ENCODE assay signal across 8 mouse cellular contexts in genomic region chr3:21935571-21936261, GRCm38 (mm10).
DNase-seq lines count a peak whose midpoint lies in the region; ATAC-seq lines count a peak whose summit lies in the region.

No protein-coding gene starts in this region.

- peak; percentile 98 for DNase-seq in NIH3T3 (ENCODE audit: low read depth)
- DNase-seq in cerebellum, postnatal 10 days = peak; percentile 99 to 100
- peak; percentile 85 to 87 for DNase-seq in frontal cortex, postnatal 25 days (ENCODE audit: low spot score in 2 of 2)
- peak; percentile 85 for DNase-seq in left cerebral cortex, adult 11 months (ENCODE audit: low spot score)
- DNase-seq in lung, postnatal 4 days = peak; percentile 95 to 96
- peak; percentile 94 for DNase-seq in retina, postnatal 7 days (ENCODE audit: low read depth, low spot score)
- peak; percentile 90 for DNase-seq in urinary bladder, adult 2 months (ENCODE audit: low spot score)

- H3K4me3 ChIP-seq in hindbrain, embryonic 15.5 days = peak overlapping the region; percentile 41

- H3K36me3 ChIP-seq in hindbrain, embryonic 15.5 days = no peaks in the 10 kb centered on the region

- peak overlapping the region; percentile 96 for H3K27ac ChIP-seq in hindbrain, embryonic 15.5 days (replicated peaks)

- peak overlapping the region; percentile 43 for H3K9ac ChIP-seq in hindbrain, embryonic 15.5 days

- H3K27me3 ChIP-seq in hindbrain, embryonic 15.5 days = no peaks in the 10 kb centered on the region

- under 1% methylated on average over 24 of the region's 24 CpGs for WGBS in hindbrain, embryonic 15.5 days

- H3K9me3 ChIP-seq in hindbrain, embryonic 15.5 days = no peaks in the 10 kb centered on the region

- peaks cover 43% of the 10 kb centered on the region for H3K4me1 ChIP-seq in hindbrain, embryonic 15.5 days (replicated peaks)

- peak; percentile 97 for ATAC-seq in hindbrain, embryonic 15.5 days (ENCODE audit: low FRiP score, low read depth)

- peak overlapping the region; percentile 70 for H3K4me2 ChIP-seq in hindbrain, embryonic 15.5 days

Comparison
In these comparisons a context has a peak if more than half of its experiments do, and no peak if none do; other contexts are left out.
1. Peak in every context shown above with its lines: DNase-seq, ATAC-seq, H3K4me3 ChIP-seq and H3K27ac ChIP-seq.